Mouse (Mus musculus) T-helper 2 cell (primary cell): ENCODE data around the gene Prkg2.

Source experiments
- in situ Hi-C: fragments of 300-600 bp; cut with MboI, MseI; formaldehyde crosslinking; loops from one replicate; pipeline ENCODE4 v1.15.1; 2025; ENCODE audit warnings: high pct_unique_total_duplicates

The Prkg2 gene

GRCm38 (mm10) chr5:99036596-99037441, at the start of gene Prkg2:
Gene Prkg2 (minus strand): TSS chr5:99037351.
- in situ Hi-C loops = no loop called here

- in situ Hi-C loops = no loop called here
These were observed 46.8 kb upstream of the Prkg2 start for GRCm38 (mm10) chr5:99083955-99084354.

- in situ Hi-C loops = no loop called here
These were observed 41.2 kb upstream of the Prkg2 start for GRCm38 (mm10) chr5:99078375-99078774.

GRCm38 (mm10) chr5:99068391-99068790, 31.2 kb upstream of the Prkg2 start:
- in situ Hi-C loops = no loop called here

- in situ Hi-C loops = no loop called here
These were observed 25.4 kb upstream of the Prkg2 start for GRCm38 (mm10) chr5:99062582-99062981.

GRCm38 (mm10) chr5:99039021-99039420, 1.9 kb upstream of the Prkg2 start:
- in situ Hi-C loops = no loop called here

GRCm38 (mm10) chr5:99037442-99037811, 276 bp upstream of the Prkg2 start:
- in situ Hi-C loops = no loop called here

- in situ Hi-C loops = no loop called here
These were observed 1.2 kb downstream of the Prkg2 start for GRCm38 (mm10) chr5:99035961-99036360.

- in situ Hi-C loops = no loop called here
These were observed 5.5 kb downstream of the Prkg2 start for GRCm38 (mm10) chr5:99031551-99032149.

GRCm38 (mm10) chr5:99026343-99026742, 10.8 kb downstream of the Prkg2 start:
- in situ Hi-C loops = no loop called here

- in situ Hi-C loops = no loop called here
These were observed 17.4 kb downstream of the Prkg2 start for GRCm38 (mm10) chr5:99019709-99020108.

GRCm38 (mm10) chr5:99015140-99015539, 22.0 kb downstream of the Prkg2 start:
- in situ Hi-C loops = no loop called here

- in situ Hi-C loops = no loop called here
These were observed 26.6 kb downstream of the Prkg2 start for GRCm38 (mm10) chr5:99010448-99011151.

- in situ Hi-C loops = no loop called here
These were observed 39.0 kb downstream of the Prkg2 start for GRCm38 (mm10) chr5:98998104-98998503.

- in situ Hi-C loops = no loop called here
These were observed 41.4 kb downstream of the Prkg2 start for GRCm38 (mm10) chr5:98995767-98996166.

GRCm38 (mm10) chr5:98991600-98991999, 45.6 kb downstream of the Prkg2 start:
- in situ Hi-C loops = no loop called here

- in situ Hi-C loops = no loop called here
These were observed 49.5 kb downstream of the Prkg2 start for GRCm38 (mm10) chr5:98987634-98988033.

- in situ Hi-C loops = no loop called here
These were observed 50.0 kb downstream of the Prkg2 start for GRCm38 (mm10) chr5:98987116-98987515.

- in situ Hi-C loops = no loop called here
These were observed 50.7 kb downstream of the Prkg2 start for GRCm38 (mm10) chr5:98986459-98986858.

- in situ Hi-C loops = no loop called here
These were observed 51.1 kb downstream of the Prkg2 start for GRCm38 (mm10) chr5:98986011-98986410.

GRCm38 (mm10) chr5:98985077-98985476, 52.1 kb downstream of the Prkg2 start:
- in situ Hi-C loops = no loop called here

- in situ Hi-C loops = no loop called here
These were observed 55.8 kb downstream of the Prkg2 start for GRCm38 (mm10) chr5:98981304-98981703.

GRCm38 (mm10) chr5:98978316-98978715, 58.8 kb downstream of the Prkg2 start:
- in situ Hi-C loops = no loop called here
